Mouse (Mus musculus) inflammation-experienced regulatory T-cells, adult 6 months (primary cell): ENCODE measurements around the gene Cacng4. TPM values are rescaled to one million over a fixed set of nuclear protein-coding genes. Genes with fewer than 3 reads are reported as not detected.

Source experiments
- ATAC-seq: one replicate; pipeline ENCODE4 v1.8.0; 2017
- polyA plus RNA-seq, 3 experiments: library from polyadenylated mRNA; unstranded; fragments of 100-300 nt; shearing (Covaris generic); gene quantifications; one replicate each; pipeline ENCODE4 v1.2.1; 2017

Cacng4 gene
- not detected for polyA plus RNA-seq

DNA sequence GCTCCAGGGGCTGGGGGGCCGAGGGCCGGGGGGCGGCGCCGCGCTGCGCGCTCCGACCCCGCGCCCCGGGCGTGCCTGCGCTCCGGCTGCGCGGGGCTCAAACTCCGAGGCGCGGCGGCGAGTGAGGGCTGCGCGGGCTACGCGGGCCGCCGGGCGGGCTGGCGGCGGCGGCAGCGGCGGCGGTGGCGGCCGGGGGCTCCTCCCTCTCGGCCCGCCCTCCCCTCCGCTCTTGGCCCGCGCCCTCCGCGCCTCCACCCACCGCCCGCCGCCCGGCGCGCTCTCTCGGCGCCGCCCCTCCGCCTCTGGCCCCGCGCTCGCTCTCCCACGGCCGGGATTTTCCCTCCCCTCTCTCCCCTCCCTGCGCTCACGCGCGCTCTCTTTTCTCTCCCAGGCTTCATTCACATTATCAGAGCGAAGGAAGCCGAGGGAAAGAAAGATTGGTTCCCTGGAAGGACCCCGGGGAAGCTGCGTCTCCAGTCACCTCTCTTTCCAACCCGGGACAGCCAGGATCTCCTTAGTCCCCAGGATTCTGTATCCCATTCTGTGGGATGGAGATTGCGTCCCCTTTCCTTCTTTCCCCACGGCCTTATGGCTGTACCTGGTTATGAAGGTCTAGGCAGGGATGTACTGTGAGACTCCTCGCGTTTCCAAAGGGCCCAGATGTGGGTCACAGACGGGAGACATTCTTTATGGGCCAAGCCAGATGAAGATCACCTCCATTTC is at the start of gene Cacng4:
TSS of gene Cacng4 (minus strand) at position 11 of the 723 bp plus-strand sequence.
- no peak for ATAC-seq

DNA sequence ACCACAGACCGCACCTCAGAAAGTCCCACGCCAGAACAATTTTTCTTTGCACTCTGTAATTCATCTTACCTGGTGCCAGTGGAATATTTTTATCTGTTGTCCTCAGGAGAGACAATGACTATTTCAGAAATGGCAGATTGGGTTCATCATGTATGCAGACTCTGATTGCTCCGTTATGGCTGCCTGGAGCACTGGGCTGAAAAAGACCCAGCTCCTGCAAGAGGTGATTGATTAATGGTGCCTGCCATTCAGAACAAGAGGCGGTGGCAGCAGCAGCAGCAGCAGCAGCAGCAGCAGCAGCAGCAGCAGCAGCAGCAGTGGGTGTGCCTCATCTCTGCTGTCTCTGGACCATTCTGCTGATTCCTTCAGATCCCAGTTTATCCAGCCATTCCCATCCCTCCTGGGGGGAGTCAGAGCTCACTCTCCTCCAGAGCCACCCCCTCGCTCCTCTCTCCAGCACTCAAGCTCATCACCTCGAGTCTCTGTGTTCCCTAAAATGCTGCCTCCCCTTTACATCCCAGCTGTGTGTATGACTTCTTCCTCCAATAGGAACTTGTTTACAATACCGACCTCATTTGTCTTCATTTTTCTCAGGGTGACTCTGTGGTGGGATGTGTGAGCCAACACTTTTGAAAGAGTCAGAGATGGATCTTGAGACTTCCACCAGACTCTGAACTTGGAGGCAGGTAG is 39.1 kb upstream of the Cacng4 start:
- no peak for ATAC-seq

DNA sequence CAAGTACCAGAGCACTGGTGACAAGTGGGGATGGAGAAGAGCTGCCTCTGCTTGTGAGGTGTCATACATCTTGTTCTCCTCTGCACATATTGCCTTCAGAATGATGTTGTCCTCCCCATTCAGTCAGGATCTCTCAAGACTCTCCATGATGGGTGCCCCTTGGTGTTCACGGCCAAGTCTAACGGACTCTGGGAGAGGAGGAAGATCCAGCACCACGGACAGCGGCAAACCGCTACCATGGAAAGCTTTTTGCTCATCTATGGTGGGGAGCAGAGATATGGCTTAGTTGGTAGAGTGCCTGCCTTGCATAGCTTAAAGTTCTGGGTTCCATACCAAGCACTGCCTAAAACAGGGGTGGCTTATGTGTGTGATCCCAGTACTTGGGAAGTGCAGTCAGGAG is 22.8 kb upstream of the Cacng4 start:
- no peak for ATAC-seq

DNA sequence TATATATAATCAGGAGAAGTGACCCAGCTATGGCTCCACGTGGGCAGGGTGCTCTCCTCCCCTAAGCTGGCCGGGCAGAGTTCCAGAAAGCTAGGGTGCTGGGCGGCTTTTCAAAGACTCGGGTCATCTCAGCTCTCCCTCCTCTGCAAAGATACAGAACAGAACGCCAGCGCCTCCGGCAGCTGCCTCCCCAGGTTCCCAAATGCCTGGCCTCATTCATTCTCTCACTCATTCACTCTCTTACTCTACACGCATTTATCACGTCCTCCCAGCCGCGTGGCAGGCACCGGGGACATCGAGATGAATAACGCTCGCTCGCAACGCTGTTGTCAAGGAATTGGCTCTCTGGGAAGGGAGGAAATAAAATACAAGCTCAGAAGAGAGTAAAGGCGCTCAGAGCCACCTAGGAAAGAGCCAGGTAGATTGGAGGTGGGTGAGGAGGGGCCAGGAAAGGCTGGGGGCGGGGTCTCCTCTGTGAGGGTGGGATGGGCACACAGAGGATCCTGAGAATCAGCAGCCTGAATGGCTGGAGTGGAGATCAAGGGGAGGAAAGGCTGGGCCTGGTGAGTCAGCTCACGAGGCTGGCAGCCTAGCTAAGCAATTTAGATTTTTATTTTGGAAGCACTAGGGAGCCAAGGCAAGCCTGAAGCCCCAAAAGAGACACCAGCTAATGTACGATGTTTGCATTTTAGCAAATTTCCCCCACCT is 18.7 kb upstream of the Cacng4 start:
- ATAC-seq: no peak

DNA sequence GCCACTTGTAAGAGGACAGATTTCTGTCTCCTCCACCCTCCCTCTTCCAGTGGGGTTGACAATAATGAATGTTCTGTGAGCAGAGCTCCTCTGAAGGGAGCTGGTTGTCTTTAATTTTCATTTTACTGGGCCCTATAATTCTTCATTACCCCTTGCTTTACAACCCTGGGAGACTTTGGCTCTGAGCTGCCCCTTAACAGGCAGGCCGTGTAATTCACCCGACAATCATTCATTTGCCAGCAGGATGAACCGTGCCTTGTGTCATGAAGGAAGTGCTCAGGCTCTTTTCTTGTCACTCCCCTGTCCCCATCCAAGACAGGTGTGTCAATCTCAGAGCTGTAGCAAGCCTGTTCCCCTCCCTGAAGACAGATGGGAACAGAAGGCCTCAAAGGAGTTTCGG is 18.1 kb upstream of the Cacng4 start:
- ATAC-seq: no peak

DNA sequence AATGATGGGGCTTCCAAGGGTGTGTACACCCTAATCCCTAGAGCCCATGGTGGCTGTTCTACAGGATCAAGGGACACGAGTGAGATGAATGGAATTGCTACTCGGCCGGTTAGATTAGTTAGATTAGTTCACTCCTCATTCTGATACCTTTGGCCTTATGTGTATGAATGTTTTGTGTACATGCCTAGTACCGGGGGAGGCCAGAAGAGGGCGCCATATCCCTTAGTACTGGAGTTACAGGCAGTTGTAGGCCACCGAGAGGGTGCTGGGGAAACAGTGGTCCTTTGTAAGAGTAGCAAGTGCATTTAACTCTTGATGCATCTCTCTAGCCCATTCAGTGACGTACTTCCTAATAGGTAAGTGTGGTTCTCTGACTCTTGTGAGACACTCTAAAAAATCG is 14.2 kb upstream of the Cacng4 start:
- no peak for ATAC-seq

DNA sequence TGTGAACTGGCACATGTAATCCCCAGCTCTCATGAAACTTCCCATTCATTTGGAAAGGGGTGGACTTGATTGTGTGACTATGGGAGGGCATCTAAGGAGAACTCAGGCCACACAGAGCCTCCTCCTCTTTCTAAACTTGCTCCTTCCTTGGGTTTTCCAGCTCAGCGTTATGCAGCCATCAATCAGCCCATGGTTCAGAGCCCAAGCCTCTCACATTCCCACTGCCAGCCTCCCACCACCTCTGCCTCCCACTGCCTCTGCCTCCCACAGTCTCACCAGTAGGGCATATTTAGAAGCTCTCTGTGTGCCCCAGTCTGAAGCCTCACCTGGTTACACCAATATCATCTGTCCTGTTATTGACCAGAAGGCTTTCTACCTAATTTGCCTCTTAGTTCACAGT is 11.7 kb upstream of the Cacng4 start:
- ATAC-seq: no peak

DNA sequence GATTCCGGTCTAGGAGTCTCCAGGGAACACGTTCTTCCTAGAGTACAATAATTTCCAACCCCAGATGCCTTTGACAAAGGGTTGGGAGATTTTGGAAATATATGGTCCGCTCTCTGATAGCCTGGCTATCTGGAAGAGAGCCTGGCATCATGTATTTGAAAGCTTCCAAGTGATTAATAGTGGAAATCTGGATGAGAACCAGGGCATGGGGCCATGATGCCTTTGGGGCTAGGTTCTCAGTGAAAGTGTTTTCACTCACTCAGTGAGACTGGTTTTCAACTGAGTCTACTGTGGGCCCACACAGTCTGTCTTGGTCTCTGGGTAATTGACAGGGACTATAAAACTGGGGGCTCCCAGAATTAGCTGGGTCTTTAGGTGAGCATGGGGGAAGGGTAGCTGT is 7.6 kb upstream of the Cacng4 start:
- no peak for ATAC-seq

DNA sequence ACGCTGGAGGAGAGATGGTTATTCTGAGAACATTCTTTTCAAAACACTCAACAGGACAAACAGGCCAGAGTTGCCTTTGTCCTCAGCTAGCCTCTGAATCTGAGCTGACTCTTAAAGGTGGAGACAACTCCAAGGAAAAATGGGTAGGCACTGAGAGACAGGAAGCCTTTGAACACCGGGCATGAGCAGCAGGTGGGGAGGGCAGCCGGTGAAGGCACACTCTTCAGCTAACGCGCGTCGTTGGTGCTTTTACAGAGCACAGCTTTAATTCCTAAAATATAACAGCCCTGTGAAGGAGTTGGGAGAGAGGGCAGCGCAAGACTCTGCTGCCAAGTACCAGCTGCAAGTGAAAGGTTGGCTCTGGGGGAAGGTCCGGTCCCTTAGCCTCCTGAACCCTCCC is 5.0 kb upstream of the Cacng4 start:
- no peak for ATAC-seq

DNA sequence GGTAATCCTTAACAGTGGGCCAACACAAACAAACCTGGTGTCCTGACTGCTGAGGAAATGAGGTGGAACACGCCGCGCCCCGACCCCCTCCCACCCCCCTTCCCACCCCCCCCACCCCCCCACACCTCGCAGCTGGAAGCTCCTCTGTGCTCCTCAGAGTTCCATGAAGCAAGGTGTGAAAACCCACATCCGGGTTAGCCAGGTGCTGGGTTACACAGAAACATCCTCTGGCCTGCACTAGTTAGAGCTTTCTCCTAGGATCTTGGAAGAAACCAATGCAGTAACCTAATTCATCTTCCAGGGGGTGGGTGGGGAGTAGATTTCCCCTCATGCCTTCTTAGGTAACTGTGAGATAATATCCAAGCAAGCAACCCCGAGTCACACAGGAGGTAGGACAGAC is 2.0 kb upstream of the Cacng4 start:
- no peak for ATAC-seq

DNA sequence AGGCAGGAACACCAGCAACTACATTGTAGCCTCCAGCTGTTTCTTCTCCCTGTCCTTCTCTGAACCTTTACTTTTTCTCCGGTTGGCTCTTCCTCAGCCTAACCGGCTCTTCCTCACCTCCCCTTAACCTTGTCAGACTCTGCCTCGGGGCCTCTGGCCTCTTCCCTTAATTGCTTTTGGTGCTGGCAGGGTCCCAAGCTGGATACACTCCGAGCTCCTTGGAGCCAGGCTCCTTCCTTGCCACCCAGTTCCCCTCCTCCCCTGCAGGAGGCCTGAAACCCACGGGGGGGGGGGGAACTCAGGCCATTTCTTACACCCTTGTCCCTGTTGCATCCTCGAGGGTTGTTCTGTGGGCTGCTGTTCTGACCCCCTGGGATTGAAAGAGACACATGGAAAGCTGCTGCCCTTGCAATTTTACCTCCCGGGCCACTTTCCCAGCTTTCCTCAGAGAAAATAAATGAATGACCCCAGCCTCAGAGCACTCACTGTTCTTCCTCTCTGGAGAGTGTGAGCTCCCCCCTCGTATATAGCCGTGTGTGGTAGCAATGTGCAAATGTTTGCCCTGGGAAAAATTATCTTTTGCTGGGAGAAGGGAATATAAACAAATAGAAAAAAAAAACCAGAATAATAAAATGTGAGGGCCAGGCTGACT is 1.2 kb upstream of the Cacng4 start:
- ATAC-seq: no peak

DNA sequence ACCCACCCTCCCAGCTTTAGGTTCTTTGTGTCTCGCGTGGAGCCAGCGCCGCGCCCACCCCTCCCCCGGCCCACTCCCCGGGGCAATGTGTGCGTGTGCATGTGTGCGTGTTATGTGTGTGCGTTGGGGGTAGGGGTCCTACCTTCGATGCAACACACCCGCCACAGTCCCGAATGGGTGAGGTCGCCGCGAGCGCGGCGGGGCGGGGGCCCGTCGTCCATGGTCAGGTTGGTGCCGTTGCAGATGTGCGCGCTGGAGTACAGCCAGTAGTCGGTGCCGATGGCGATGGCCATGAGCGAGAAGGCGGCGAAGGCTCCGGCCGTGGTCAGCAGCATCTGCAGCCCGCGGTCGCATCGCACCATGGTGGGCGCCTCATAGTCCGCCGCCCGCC is 259 bp downstream of the Cacng4 start:
- no peak for ATAC-seq

DNA sequence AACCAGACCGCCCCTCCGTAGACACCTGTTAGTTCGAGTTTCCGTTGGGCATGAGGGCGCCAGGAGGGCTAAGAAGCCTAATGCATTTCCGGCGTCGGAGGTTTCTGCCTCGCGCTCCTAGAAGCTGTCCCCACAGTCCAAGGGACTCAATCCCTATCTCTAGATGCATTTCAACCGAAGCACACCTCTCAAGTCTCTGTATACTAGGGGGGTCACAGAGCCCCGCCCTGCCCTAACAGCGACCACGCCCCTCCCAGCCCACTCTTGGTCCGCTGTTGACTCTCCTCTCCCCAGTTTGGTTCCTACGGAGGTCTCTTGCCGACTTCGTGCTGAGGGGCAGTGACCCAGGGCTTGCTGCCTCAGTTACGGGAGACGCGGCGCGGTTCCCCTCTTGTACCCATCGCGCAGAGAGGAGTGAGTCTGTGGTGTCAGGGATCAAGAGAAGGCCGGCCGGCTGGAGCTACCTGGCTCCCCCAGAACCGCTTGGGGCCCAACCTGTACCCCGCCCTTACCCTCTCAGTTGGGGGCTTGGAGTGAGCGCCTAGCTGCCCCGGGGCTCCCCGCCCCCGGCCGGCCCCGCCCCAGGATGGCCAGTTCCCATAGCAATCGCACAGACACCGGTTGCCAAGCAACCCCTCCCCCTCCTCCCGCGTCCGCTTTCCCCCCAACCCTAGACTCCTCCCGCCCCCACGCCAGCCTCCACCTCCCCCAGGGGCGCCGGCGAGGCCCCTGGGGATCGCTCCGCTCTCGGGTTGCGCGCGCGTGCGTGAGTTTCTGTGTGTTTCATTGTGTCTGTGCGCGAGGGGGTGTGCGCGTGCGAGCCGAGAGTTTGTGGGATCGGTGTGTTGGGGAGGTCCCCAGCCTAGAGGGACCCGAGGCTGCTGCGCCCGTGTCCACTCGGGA is 906 bp downstream of the Cacng4 start:
- ATAC-seq: no peak

DNA sequence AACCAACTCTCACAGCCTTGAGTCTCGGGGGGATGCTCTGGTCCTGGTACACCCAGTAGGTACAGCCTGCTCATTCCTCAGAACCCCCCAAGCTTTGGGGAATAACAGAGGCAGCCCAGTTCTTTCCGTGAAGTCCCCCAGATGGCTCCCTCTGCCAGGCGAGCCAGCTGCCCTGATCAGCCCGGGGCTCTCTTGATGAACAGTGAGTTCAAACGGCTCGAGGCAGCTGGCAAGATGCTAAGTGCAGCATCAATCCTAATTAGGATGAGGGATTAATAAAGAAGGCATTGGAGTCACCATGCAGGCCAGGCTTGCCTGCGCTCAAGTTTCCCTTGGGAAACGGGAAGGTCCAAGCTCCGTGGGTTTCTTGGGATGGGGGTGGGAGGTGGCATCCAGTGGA is 2.2 kb downstream of the Cacng4 start:
- no peak for ATAC-seq

DNA sequence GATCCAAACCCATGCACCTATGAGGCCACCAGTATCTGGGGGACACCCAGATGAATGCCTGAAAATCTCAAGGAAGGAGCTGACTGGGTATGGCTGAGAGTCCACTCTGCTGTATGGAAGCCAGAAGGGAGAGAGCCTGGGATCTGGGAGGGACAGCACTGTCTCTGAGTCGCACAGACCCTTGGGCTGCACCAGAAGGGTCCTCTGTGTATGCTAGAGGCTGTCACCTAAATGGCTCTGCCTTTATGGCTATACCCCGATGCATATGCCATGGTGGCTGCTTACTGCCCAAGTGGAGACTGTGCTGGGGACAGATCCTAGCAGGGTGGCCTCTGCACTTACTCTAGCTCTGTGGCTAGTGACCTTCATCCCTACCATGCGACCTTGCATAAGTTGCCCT is 8.6 kb downstream of the Cacng4 start:
- ATAC-seq: no peak

DNA sequence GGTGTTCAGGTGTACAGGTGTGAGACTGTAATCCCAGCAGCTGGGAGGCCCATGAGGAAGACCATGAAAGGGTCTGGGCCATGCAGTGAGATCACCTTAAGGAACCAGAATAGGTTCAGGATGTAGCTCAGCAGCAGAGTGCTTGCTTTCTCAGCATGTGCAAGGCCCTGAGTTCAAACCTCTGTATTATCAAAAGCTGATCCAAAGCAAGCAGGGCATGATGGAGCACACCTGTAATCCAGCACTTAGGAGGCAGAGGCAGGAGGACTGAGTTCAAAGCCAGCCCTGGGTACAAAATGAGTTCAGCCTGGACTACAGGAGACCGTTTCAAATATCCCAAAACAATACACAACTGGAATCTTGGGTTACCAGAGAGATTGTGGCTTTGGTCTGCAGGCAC is 9.1 kb downstream of the Cacng4 start:
- ATAC-seq: no peak

DNA sequence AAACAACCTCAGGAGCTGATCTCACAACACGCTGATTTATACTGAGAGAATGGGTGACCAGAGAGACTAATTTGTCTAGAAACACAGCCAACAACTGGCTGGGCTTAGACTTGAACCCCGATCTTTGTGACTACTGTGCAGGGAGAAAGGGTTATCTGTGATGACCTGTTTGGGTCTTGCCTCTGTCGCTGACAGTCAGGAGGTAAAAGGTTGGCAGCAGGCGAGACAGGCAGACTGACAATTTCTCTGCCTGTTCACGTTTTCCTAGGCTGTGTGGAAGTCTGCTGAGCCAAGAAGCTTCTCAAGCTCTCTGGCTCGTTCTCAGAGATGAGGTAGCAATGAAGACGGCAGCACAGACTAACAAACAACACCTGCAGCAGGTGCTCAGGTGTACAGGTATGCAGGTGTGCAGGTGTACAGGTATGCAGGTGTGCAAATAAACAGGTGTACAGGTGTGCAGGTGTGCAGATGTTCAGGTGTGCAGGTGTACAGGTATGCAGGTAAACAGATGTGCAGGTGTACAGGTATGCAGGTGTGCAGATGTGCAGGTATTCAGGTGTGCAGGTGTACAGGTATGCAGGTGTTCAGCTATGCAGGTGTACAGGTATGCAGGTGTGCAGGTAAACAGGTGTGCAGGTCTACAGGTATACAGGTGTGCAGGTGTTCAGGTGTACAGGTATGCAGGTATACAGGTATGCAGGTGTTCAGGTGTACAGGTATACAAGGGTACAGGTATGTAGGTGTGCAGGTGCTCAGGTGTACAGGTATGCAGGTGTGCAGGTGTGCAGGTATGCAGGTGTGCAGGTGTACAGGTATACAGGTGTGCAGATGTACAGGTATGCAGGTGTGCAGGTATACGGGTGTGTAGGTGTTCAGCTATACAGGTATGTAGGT is 10.2 kb downstream of the Cacng4 start:
- no peak for ATAC-seq

DNA sequence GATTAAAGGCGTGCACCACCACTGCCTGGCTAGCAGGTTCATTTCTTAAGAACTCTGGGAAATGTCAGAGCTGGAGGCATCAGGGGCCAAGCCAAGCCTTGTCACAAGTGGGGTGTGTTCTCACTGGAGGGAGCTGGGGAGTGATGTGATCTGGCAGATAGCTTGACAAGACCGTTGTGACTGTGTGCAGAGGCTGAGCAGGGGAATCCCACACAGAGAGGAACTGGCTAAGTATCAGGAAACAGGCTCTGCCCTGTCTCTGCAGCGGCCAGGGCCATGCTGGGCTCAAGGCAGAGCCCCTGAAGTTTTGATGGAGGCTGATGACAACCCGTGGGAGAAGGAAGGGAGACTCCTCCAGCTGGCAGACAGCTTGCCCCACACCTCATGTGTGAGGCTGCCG is 11.8 kb downstream of the Cacng4 start:
- no peak for ATAC-seq

DNA sequence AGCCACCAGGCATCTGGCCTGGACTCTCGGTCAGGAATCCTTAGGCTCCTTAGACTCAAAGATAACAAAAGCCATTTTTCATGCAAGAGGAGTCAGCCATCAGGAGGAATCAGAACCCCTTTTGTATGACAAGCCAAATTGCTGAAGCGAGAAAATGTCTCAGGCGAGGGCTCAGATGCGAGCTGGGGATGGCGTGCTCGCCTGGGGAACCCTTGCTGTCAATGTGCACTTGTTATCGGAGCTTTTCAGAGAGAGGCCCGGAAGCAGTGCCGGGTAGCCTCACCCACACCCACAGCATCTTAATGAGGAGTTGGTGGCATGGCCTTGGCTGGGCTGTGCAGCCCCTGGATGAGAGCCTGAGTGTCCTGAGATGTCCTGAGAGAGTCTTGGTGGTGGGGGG is 15.5 kb downstream of the Cacng4 start:
- ATAC-seq: no peak

DNA sequence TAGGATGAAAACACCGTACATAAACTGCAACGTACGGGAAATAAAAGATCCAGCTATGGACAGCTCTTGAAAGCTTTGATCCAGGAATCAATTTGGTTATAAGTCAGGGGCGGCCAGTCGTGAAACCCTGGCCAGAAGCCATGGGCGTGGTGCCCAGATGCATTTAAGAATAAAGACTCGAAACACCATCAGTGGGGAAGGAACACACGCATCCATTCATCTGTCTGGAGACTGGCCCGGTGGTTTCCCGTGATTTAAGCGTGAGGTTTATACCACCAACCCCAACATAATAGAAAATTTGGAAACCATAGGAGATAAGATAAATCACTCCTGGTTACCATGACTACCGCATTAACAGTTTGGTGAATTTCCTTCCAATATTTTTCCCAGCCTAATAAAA is 16.9 kb downstream of the Cacng4 start:
- ATAC-seq: no peak

DNA sequence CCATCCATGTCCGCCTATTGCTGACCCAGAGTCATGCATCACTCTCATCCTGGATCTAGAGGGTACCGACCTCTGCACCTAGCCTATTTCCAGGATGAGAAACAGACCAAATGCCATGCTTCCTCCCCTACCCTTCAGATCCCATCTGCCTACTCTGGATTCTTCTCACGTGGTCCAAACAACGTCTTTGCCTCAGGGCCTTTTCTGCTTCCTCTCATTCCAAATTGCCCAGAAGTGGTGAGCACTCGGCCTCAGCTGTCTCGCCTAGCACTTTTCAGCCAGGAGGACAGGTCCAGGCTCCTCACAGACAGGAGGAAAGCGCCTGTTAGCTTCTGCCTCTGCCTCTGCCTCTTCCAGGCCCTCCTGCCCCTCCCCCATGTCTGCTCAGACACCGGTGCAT is 21.0 kb downstream of the Cacng4 start:
- ATAC-seq: no peak
